Mouse (Mus musculus) midbrain, embryonic 11.5 days (tissue): ENCODE results near the gene Uqcrc2. TPM values are rescaled to one million over a fixed set of nuclear protein-coding genes. Genes with fewer than 3 reads are reported as not detected.

ENCODE experiments used
- ATAC-seq: fragments of 200-750 bp; cut with Nextera tagmentation; 2 replicates; pipeline ENCODE4 v1.8.0; 2017; ENCODE audit warnings: moderate TSS enrichment, moderate library complexity; ENCODE audit not compliant: low FRiP score
- DNase-seq: peaks from one replicate; pipeline ENCODE4 v3.0.0; 2015; ENCODE audit warnings: low spot score; ENCODE audit errors: missing footprints
- H3K27ac ChIP-seq: fragments of 300-500 bp; sonication (generic); 2 replicates; pipeline ENCODE4 v1.5.1; 2014; ENCODE audit warnings: low read depth, low read length
- H3K27me3 ChIP-seq: fragments of 300-500 bp; sonication (generic); 2 replicates; pipeline ENCODE4 v1.6.1; 2014; ENCODE audit warnings: mild to moderate bottlenecking, low read length, moderate library complexity, mixed read lengths; ENCODE audit not compliant: control insufficient read depth, insufficient read depth
- H3K36me3 ChIP-seq: fragments of 300-500 bp; sonication (generic); 2 replicates; pipeline ENCODE4 v1.6.1; 2014; ENCODE audit warnings: mild to moderate bottlenecking, low read length, moderate library complexity, mixed read lengths; ENCODE audit not compliant: control insufficient read depth, insufficient read depth
- H3K4me1 ChIP-seq: fragments of 300-500 bp; sonication (generic); 2 replicates; pipeline ENCODE4 v1.6.1; 2014; ENCODE audit warnings: low read length; ENCODE audit not compliant: control insufficient read depth, insufficient read depth
- H3K4me2 ChIP-seq: fragments of 300-500 bp; sonication (generic); 2 replicates; pipeline ENCODE4 v1.6.1; 2014; ENCODE audit warnings: mild to moderate bottlenecking, moderate library complexity
- H3K4me3 ChIP-seq: fragments of 300-500 bp; sonication (generic); 2 replicates; pipeline ENCODE4 v1.5.1; 2014; ENCODE audit warnings: low read depth, low read length
- H3K9ac ChIP-seq: fragments of 300-500 bp; sonication (generic); 2 replicates; pipeline ENCODE4 v1.6.1; 2014; ENCODE audit warnings: low read length
- H3K9me3 ChIP-seq: fragments of 300-500 bp; sonication (generic); 2 replicates; pipeline ENCODE4 v1.6.1; 2016; ENCODE audit warnings: low read length; ENCODE audit not compliant: control insufficient read depth
- WGBS: fragments of 180-500 bp; shearing (Covaris S2); extraction: QIAGEN DNeasy Blood & Tissue Kit; methylation state at CpG from one replicate; pipeline ENCODE4 v1.1.7; 2014; 5-methylcytosine and 5-hydroxymethylcytosine counted together
- polyA plus RNA-seq: library from polyadenylated mRNA; unstranded; fragments of >200 nt; fragmentation: Nextera tagmentation; extraction: Ambion mirVana; gene quantifications from 2 replicates; pipeline ENCODE4 v1.2.1, GENCODE M21; 2014

The Uqcrc2 gene
- polyA plus RNA-seq, 1 experiment from 2014 or later: 201 TPM

DNA sequence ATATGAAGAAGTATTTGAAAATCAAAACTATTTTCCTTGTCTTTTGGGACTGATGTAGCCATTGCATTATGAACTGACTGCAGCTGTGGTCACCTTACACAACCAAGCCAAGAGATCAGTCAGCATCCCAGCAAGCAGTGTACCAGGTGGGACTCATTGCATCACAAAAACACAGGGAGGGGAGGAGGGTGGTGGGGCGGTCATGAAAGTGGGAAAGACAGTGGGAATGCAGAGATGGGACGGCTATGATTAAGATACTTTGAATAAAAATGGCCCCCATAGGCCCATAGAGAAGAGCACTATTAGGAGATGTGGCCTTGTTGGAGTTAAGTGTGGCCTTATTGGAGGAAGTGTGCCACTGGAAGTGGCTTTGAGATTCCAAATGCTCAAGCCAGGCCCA, 61.4 kb downstream of the Uqcrc2 start:
- no peak overlapping the region for H3K4me3 ChIP-seq
- DNase-seq (no peak), ATAC-seq (no peak)
- H3K9me3 ChIP-seq: no peaks in the 10 kb centered on the region
- H3K9ac ChIP-seq: no peak overlapping the region
- H3K4me2 ChIP-seq: no peak overlapping the region
- 0 out of 2 replicates have a peak, but pooled peaks cover 2% of the 10 kb centered on the region for H3K36me3 ChIP-seq
- H3K27ac ChIP-seq: no peak overlapping the region
- H3K4me1 ChIP-seq: no peaks in the 10 kb centered on the region
- no peaks in the 10 kb centered on the region for H3K27me3 ChIP-seq
- WGBS: 86% methylated on average over 2 of the region's 2 CpGs

DNA sequence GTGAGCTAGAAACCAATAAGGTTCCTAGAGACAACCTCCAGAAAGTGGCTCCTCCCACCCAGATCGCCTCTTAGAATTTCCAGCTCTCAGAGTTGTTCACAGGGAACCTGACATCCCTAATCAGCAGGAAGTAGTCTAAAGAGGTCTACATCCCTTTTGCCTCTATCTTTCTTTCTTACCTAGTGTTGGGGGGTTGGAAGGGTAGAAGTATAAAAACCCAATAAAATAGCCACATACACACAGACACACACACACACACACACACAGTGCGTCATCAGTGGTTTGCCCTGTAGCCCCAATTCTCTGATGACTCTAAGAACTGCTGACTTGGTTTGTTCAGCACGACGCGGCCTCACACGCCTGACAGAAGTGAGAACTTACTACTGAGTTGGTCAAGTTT, 64.6 kb downstream of the Uqcrc2 start:
- H3K9ac ChIP-seq: no peak overlapping the region
- H3K4me1 ChIP-seq: no peaks in the 10 kb centered on the region
- ATAC-seq: no peak
- no peak overlapping the region for H3K4me2 ChIP-seq
- DNase-seq: no peak
- no peak overlapping the region for H3K4me3 ChIP-seq
- 93% methylated on average over 6 of the region's 6 CpGs for WGBS
- H3K27ac ChIP-seq: no peak overlapping the region
- no peaks in the 10 kb centered on the region for H3K36me3 ChIP-seq
- no peaks in the 10 kb centered on the region for H3K9me3 ChIP-seq
- H3K27me3 ChIP-seq: no peaks in the 10 kb centered on the region

DNA sequence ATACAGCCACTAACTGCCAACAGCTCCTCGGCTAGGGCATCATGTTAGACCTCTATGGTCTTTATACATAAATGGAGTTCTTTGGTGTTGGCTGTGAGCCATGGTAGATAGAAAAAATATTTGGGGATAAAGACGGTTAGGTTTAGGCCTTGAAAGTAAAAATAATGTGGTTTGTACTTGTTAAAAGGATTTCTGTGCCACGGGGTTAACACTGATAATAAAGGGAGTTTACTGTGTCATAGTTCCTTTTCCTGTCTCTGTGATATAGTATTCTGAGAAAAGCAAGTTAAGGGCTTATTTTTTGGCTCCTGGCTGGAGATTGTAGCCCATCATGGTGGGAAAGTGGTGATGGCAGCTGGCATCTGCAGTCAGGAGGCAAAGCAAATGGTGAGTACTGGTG, 68.9 kb downstream of the Uqcrc2 start:
- Histone ChIP-seq H3K4me2 (no peak overlapping the region), H3K36me3 (no peaks in the 10 kb centered on the region), H3K4me1 (no peaks in the 10 kb centered on the region), H3K4me3 (no peak overlapping the region), H3K27ac (no peak overlapping the region), H3K9me3 (no peaks in the 10 kb centered on the region), H3K27me3 (no peaks in the 10 kb centered on the region), H3K9ac (no peak overlapping the region)
- ATAC-seq: no peak
- WGBS: 94% methylated on average over 3 of the region's 3 CpGs
- no peak for DNase-seq

Other genes with a start within 250 kb of the Uqcrc2 start
- gene Abca16, start 225.5 kb upstream of the Uqcrc2 start, polyA plus RNA-seq: not detected in 2 replicates
- 0.38 and 0.39 TPM in 2 replicates for gene Pdzd9, start 35.2 kb downstream of the Uqcrc2 start, polyA plus RNA-seq
- 12.5 and 15.0 TPM in 2 replicates for gene Mosmo, start 42.4 kb downstream of the Uqcrc2 start, polyA plus RNA-seq
- gene Vwa3a, start 104.1 kb downstream of the Uqcrc2 start, polyA plus RNA-seq: 0.08 and 0.37 TPM in 2 replicates
- gene Gm5737, start 177.2 kb downstream of the Uqcrc2 start, polyA plus RNA-seq: not detected in 2 replicates
- 9.9 and 10.5 TPM in 2 replicates for gene Eef2k, start 207.7 kb downstream of the Uqcrc2 start, polyA plus RNA-seq